Comparison of ENCODE assay signal across 11 mouse cellular contexts in genomic region chr15:100508454-100509167, GRCm38 (mm10).
"Had no signal": no experiment of that assay in that cellular context is flagged by ENCODE, and none has a peak within 500 bp of the region (broad histone marks: within the 10 kb centered on the region; RNA-seq: fewer than 3 reads in every experiment).

No protein-coding gene starts in this region.

- H3K27ac ChIP-seq: layer of hippocampus, adult 2 months; limb, embryonic 10.5 days; liver, embryonic 15.5 days; midbrain, embryonic 13.5 days had no signal

- H3K27me3 ChIP-seq: liver, embryonic 15.5 days; midbrain, embryonic 13.5 days had no signal

- H3K4me3 ChIP-seq: layer of hippocampus, adult 2 months; limb, embryonic 10.5 days; liver, embryonic 15.5 days; midbrain, embryonic 13.5 days had no signal

- DNase-seq: kidney, postnatal 10 days; kidney, postnatal 4 days; lung, adult 2 months; lung, postnatal 36 days; right cerebral cortex, postnatal 14 days; thymus, adult 18-20 months; thymus, postnatal 14 days had no signal

- H3K4me1 ChIP-seq: limb, embryonic 10.5 days; liver, embryonic 15.5 days; midbrain, embryonic 13.5 days had no signal
